Mouse (Mus musculus): ENCODE measurements around the gene Epb41l5.

Epb41l5 gene

GRCm38 (mm10) chr1:119648205-119649111, at the start of gene Epb41l5:
Gene Epb41l5, minus strand, starts transcription at chr1:119649000.
- peak; percentile 81 for DNase-seq (ENCODE audit: low read depth, low spot score)

- no peak for DNase-seq (ENCODE audit: low read depth, low spot score)
Observed at GRCm38 (mm10) chr1:119696860-119697259, 48.1 kb upstream of the Epb41l5 start.

- no peak for DNase-seq (ENCODE audit: low read depth, low spot score)
Observed at GRCm38 (mm10) chr1:119685773-119686558, 37.2 kb upstream of the Epb41l5 start.

DNA sequence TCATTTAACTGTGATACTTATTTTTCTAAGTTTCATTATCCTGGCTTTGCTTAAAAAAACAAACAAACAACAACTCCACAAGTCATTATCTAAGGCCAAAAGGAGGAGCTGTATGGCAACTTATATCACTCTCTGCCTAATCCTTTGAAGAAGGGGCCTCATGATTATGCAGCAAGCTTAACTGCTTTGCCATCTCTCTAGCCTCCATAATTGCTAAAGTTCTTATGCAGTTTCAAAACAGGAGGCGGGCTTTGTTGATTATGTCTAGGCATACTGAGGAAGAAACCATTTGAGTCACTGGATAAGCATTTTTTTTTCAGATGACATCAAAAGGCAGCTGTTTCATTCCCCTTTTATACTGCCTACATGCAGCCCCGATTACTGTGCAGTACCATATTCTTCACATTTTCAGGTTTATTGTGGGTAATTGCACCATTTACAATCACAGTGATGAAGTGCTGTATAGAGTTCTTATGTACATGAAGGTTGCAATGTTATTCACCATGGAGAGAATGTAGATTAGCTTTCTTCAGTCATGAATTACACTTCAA, 32.9 kb upstream of the Epb41l5 start:
- DNase-seq (ENCODE audit: low read depth, low spot score), result no peak

GRCm38 (mm10) chr1:119674984-119675383, 26.2 kb upstream of the Epb41l5 start:
- peak; percentile 3 for DNase-seq (ENCODE audit: low read depth, low spot score)

GRCm38 (mm10) chr1:119666904-119667303, 18.1 kb upstream of the Epb41l5 start:
- no peak for DNase-seq (ENCODE audit: low read depth, low spot score)

DNA sequence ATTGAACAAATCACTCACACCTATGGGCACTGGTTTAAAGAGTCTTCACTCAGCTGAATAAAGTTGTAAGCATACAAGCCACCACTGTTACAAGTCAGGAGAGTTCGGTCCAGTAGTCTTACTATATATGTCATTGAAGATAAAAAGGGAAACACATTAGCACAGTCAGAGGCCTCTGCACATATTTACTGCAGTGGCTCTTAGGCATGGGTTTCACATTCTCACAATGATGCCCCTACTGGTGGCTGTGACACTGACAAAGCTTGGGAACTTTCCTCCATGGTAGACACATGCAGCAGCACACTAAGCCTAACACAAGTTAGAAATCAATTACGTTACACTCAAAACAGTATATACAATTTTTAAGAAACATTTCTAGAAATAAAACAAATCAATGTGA, 5.5 kb upstream of the Epb41l5 start:
- no peak for DNase-seq (ENCODE audit: low read depth, low spot score)

DNA sequence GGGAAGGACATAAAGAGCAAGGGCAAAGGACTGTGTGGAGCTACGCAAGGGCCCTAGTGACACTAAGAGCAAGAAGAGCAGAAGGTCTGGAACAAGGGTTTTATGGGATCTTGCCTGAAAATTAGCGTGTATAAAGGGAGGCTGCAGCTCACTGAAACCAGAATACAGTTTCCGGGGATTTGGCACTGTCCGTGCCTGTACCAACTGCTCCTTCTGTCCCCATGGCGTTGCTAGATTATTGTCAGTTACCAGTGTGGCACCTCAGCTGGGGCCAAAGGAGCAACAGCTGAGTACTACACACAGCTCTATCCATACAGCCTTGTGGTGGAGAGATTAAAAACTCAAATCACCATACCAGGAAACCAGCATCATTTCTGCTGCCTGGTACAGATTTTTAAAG, 1.6 kb upstream of the Epb41l5 start:
- no peak for DNase-seq (ENCODE audit: low read depth, low spot score)

GRCm38 (mm10) chr1:119649627-119650026, 827 bp upstream of the Epb41l5 start:
- no peak for DNase-seq (ENCODE audit: low read depth, low spot score)

- no peak for DNase-seq (ENCODE audit: low read depth, low spot score)
Observed at GRCm38 (mm10) chr1:119646356-119646755, 2.4 kb downstream of the Epb41l5 start.

- DNase-seq (ENCODE audit: low read depth, low spot score), result no peak
Observed at GRCm38 (mm10) chr1:119642367-119642766, 6.4 kb downstream of the Epb41l5 start.

GRCm38 (mm10) chr1:119641090-119641812, 7.5 kb downstream of the Epb41l5 start:
- DNase-seq (ENCODE audit: low read depth, low spot score), result no peak

- no peak for DNase-seq (ENCODE audit: low read depth, low spot score)
Observed at GRCm38 (mm10) chr1:119640006-119640405, 8.8 kb downstream of the Epb41l5 start.

DNA sequence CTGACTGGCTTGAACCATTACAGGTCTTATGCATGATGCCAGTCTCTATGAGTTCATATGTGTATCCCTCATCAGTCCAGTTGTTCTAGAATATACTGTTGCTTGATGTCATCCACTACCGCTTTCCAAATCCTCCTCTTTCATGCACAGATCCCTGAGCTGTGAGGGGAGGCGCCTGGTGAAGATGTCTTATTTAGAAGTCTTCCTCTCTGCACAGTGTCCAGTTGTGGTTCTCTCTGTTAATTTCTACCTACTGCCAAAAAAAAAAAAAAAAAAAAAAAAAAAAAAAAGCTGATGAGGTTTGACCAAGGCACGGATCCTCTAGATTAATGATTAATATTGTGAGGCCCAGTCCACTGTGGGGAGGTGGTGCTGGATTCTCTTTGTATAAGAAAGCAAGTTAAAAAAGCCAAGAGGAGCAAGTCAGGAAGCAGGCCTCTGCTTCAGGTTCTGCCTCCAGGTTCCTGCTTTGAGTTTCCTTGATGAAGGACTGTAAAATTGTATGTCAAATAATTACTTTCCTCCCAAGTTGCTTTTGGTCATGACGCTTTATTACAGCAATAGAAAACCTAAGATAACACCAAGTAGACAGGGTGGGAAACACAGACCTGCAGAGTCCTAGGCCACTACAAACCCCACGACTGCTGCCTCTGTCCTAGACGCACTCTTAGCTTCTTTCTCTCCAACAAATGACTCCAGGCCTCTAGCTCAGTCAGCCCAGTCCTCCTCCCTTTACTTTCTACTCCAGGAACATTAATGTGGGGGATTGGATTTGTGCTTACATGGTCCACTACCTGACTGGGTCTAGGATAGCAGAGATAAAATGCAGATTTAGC, 11.4 kb downstream of the Epb41l5 start:
- DNase-seq (ENCODE audit: low read depth, low spot score), result no peak

DNA sequence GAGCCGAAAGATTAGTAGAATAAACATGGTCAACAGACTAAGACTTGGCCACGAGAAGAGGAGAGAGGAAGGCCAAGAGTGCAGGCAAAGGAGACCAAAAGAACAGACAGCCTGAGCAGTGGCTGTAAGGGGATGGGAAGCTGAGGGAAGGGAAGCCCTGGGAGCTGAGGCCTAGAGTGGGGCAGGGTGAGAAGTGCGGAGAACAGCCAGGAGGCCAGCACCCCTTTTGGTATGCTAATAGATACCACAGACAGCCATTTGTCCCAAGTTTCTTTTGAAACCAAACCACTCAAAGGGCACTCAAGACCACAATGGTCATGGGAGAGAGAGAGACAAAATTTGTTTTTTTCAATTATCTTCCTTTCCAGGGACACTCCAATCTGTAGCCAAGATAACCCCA, 14.1 kb downstream of the Epb41l5 start:
- no peak for DNase-seq (ENCODE audit: low read depth, low spot score)

DNA sequence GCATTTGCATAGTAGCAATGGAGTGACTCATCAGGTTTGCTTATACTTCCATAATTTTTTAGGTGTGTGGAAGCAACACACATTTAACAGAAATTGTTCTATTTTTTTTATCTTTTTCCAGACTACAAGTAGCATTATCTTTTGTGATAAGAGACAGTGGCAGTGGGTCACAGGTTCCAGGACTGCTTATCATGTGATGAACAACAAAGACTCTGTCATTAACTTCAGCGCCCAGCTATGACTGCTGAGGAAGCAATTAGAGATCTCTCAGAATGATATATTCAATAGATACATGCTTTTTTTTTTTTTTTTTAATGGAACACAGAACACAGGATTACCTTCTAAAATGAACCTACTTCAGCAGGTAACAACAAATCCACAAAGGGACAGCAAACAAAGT, 18.4 kb downstream of the Epb41l5 start:
- DNase-seq (ENCODE audit: low read depth, low spot score), result no peak

DNA sequence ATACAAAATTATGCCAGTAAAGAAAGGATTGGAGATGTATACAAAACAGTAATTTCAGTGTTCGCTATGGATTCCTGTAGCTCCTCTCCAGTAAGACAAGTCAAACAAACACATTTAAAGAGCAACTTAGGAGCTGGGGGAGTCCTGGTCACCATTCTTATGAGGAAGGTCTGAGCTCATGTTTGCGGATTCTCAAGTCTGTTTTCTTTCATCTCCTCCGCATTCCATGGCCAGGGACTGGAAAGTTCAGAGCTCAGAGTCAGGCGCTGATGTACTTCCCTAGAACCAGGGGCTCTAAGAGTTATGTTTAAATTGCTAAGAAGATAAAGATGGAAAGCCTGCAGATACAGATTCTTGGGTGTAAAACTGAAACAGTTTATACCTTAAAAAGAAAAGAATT, 22.0 kb downstream of the Epb41l5 start:
- DNase-seq (ENCODE audit: low read depth, low spot score), result no peak

DNA sequence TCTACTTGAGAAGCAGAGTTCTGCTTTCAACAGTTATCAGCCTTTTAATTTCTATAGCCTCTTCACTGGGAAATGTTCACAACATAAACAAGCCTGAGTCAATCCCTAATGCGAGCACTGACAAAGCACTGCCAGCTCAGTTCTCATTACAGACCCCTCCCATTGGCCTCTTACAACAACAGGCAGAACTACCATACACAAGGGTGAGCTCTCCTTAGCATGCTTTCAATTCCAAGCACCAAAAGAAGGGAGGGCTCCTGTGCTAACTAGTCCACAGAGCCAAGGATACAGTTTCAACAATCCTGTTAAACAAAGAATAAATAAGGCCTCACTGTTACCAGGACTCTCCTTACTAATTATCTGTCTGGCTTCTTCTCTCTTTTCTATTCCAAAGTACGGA, 24.4 kb downstream of the Epb41l5 start:
- DNase-seq (ENCODE audit: low read depth, low spot score), result no peak

DNA sequence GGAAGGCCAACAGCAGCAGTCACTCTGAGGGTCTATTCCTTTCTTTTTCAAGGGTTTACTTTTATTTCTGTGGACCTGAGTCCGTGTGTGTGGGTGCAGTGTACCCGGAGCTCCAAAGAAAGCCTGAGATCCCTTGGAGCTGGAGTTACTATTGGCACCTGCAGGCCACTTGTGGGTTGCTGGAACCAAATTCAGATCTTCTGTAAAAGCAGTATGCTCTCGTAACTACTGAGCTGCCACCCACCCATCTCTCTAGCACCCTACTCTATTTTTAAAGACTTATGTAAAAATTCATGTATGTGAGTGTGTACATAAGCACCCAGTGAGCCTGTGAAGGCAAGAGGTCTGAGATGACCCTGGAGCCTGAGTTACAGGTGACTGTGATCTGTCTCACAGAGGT, 43.4 kb downstream of the Epb41l5 start:
- no peak for DNase-seq (ENCODE audit: low read depth, low spot score)

- DNase-seq (ENCODE audit: low read depth, low spot score), result no peak
Observed at GRCm38 (mm10) chr1:119602448-119602847, 46.4 kb downstream of the Epb41l5 start.

- no peak for DNase-seq (ENCODE audit: low read depth, low spot score)
Observed at GRCm38 (mm10) chr1:119598855-119599254, 49.9 kb downstream of the Epb41l5 start.
